Mouse (Mus musculus) heart, embryonic 12.5 days (tissue): ENCODE data around the gene Gm12253. TPM values are rescaled to one million over a fixed set of nuclear protein-coding genes. Genes with fewer than 3 reads are reported as not detected.

ENCODE experiments used
- polyA plus RNA-seq: library from polyadenylated mRNA; unstranded; fragments of >200 nt; fragmentation: Nextera tagmentation; extraction: Ambion mirVana; gene quantifications from 2 replicates; pipeline ENCODE4 v1.2.1, GENCODE M21; 2016

Gene Gm12253
- polyA plus RNA-seq, 1 experiment from 2014 or later, result not detected

Other genes starting within 250 kb of the Gm12253 start
- gene Igtp, start 233.0 kb upstream of the Gm12253 start, polyA plus RNA-seq, result 3.7 and 3.9 TPM in 2 replicates
- 2.8 and 3.7 TPM in 2 replicates for gene Irgm2, start 232.9 kb upstream of the Gm12253 start, polyA plus RNA-seq
- not detected in 2 replicates for gene 4930438A08Rik, start 157.8 kb upstream of the Gm12253 start, polyA plus RNA-seq
- gene Zfp692, start 125.5 kb upstream of the Gm12253 start, polyA plus RNA-seq, result 14.9 and 15.5 TPM in 2 replicates
- gene Zfp672, start 102.2 kb upstream of the Gm12253 start, polyA plus RNA-seq, result 32.4 and 33.6 TPM in 2 replicates
- 26.6 and 27.8 TPM in 2 replicates for gene Sh3bp5l, start 101.8 kb upstream of the Gm12253 start, polyA plus RNA-seq
- not detected in 2 replicates for gene Lypd8, start 53.5 kb upstream of the Gm12253 start, polyA plus RNA-seq
- not detected in 2 replicates for gene 1810065E05Rik, start 11.4 kb upstream of the Gm12253 start, polyA plus RNA-seq
- gene Lypd9, start 20.4 kb downstream of the Gm12253 start, polyA plus RNA-seq, result not detected in 2 replicates
- gene Olfr30, start 29.7 kb downstream of the Gm12253 start, polyA plus RNA-seq, result not detected in 2 replicates
- gene Olfr332, start 60.0 kb downstream of the Gm12253 start, polyA plus RNA-seq, result not detected in 2 replicates
- gene Olfr331, start 70.0 kb downstream of the Gm12253 start, polyA plus RNA-seq, result not detected in 2 replicates
- not detected in 2 replicates for gene Olfr330, start 102.3 kb downstream of the Gm12253 start, polyA plus RNA-seq
- not detected in 2 replicates for gene Olfr329-ps, start 113.9 kb downstream of the Gm12253 start, polyA plus RNA-seq
- not detected in 2 replicates for gene Olfr328, start 123.1 kb downstream of the Gm12253 start, polyA plus RNA-seq
- gene Olfr224, start 138.0 kb downstream of the Gm12253 start, polyA plus RNA-seq, result not detected in 2 replicates
- gene Olfr325, start 145.2 kb downstream of the Gm12253 start, polyA plus RNA-seq, result not detected in 2 replicates
- gene Olfr324, start 162.6 kb downstream of the Gm12253 start, polyA plus RNA-seq, result not detected in 2 replicates
- not detected in 2 replicates for gene 2210407C18Rik, start 183.5 kb downstream of the Gm12253 start, polyA plus RNA-seq
- not detected in 2 replicates for gene Olfr323, start 197.9 kb downstream of the Gm12253 start, polyA plus RNA-seq
- 1.5 and 2.0 TPM in 2 replicates for gene Trim58, start 207.9 kb downstream of the Gm12253 start, polyA plus RNA-seq
- gene Olfr322, start 226.2 kb downstream of the Gm12253 start, polyA plus RNA-seq, result not detected in 2 replicates
- not detected in 2 replicates for gene Olfr320, start 248.5 kb downstream of the Gm12253 start, polyA plus RNA-seq